Mouse (Mus musculus): Measurements from ENCODE around the gene Scn10a.

GRCm38 (mm10) chr9:119559537-119560276, 159.4 kb downstream of the Scn10a start:
- no peak for TF ChIP-seq CTCF (IDR thresholded peaks at IDR 0.05; ENCODE audit: low read depth)
- TF ChIP-seq EP300 (IDR thresholded peaks at IDR 0.05; ENCODE audit: low read depth): no peak

Measured in heart, postnatal 0 days (tissue).